Mouse (Mus musculus): ENCODE measurements around the gene Kcnk3.

- TF ChIP-seq CTCF (IDR thresholded peaks at IDR 0.05; ENCODE audit: insufficient read depth, low read length) (no peak), POLR2A (IDR thresholded peaks at IDR 0.05; ENCODE audit: borderline replicate concordance, extremely low read depth, low read depth, low read length) (no peak)
Measured at GRCm38 (mm10) chr5:30593360-30593759, 5.4 kb downstream of the Kcnk3 start.

Data from lung, adult 2 months (tissue).